Mouse (Mus musculus): ENCODE measurements at regions not wholly inside any gene's neighbourhood (a gene's known extent, or its start where the extent isn't known, plus 50 kb on each side); places are given as distances from the start of the nearest gene placed in this dataset.
A peak's percentile ranks its signal among the peaks of the same experiment; 100 is the strongest.

- Histone ChIP-seq H3K27ac (peak overlapping the region; percentile 82), H3K4me3 (no peak overlapping the region), H3K4me1 (peaks cover 22% of the 10 kb centered on the region), H3K9ac (no peak overlapping the region), H3K27me3 (replicated peaks) (no peaks in the 10 kb centered on the region), H3K9me3 (no peaks in the 10 kb centered on the region), H3K4me2 (peak overlapping the region; percentile 25), H3K36me3 (replicated peaks) (no peaks in the 10 kb centered on the region)
- WGBS = 20% methylated on average over 11 of the region's 11 CpGs
- peak; percentile 84 for ATAC-seq (replicated peaks)
Observed at GRCm38 (mm10) chr16:42745943-42746675, 129.6 kb upstream of the Zbtb20 start.

DNA sequence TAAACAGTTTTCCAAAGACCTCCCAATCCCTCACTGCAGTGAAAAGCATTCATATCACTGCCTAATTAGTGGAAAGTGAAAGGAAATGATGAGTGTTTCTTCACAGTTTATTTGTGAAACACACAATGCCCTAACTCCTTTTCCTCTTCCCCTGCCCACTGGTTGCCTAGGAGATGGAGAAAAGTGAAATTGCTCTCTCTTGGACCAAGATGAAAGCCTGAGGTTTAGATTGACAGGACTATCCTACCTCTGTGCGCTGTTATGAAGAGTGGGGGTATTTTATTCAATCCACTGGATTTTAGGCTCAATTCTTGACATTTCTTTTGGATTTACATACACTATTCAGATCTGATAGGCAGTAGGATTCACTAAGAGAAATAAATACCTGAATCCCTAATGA is 132.1 kb upstream of the Zbtb20 start:
- 0 out of 2 replicates have a peak overlapping the region, but pooled peaks have one; percentile 38 for H3K27ac ChIP-seq

DNA sequence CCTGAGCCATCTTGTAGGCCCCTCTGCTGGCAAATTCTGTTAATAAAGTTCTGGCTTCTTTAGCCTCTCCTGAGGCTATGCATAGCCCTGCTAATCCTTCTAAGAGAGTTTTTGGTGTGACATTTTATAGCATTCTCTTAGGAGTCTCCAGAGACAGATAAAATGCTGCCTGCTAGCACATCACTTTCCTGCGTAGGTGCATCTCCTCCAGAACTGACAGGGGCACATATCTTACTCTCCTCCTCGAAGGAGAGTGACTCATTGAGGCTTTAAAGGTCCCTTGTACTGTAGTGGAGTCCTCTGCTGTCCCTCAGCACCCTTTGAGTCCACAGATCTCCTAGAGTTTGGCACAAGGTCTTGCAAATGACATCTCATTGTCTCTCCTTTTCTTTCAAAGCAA is 132.6 kb upstream of the Zbtb20 start:
- WGBS = 54% methylated on average over 2 of the region's 2 CpGs
- H3K9me3 ChIP-seq = no peaks in the 10 kb centered on the region
- no peak overlapping the region for H3K4me3 ChIP-seq
- peaks cover 22% of the 10 kb centered on the region for H3K4me1 ChIP-seq
- H3K27me3 ChIP-seq (replicated peaks) = no peaks in the 10 kb centered on the region
- no peak for ATAC-seq (replicated peaks)
- H3K9ac ChIP-seq = no peak overlapping the region
- H3K36me3 ChIP-seq (replicated peaks) = no peaks in the 10 kb centered on the region
- 0 out of 2 replicates have a peak overlapping the region, but pooled peaks have one; percentile 38 for H3K27ac ChIP-seq
- no peak overlapping the region for H3K4me2 ChIP-seq

More for the DNA sequence above, 132.1 kb upstream of the Zbtb20 start:
- Histone ChIP-seq H3K36me3 (replicated peaks) (no peaks in the 10 kb centered on the region), H3K27me3 (replicated peaks) (no peaks in the 10 kb centered on the region), H3K4me3 (no peak overlapping the region), H3K4me2 (no peak overlapping the region), H3K9me3 (no peaks in the 10 kb centered on the region), H3K9ac (no peak overlapping the region), H3K4me1 (peaks cover 22% of the 10 kb centered on the region)
- 35% methylated on average over 1 of the region's 1 CpGs for WGBS
- ATAC-seq (replicated peaks) = no peak

- H3K4me2 ChIP-seq = no peak overlapping the region
- H3K27me3 ChIP-seq (replicated peaks) = no peaks in the 10 kb centered on the region
- no peaks in the 10 kb centered on the region for H3K36me3 ChIP-seq (replicated peaks)
- no peak overlapping the region for H3K4me3 ChIP-seq
- 69% methylated on average over 7 of the region's 7 CpGs for WGBS
- H3K9me3 ChIP-seq = no peaks in the 10 kb centered on the region
- no peak overlapping the region for H3K9ac ChIP-seq
- ATAC-seq (replicated peaks) = no peak
- H3K4me1 ChIP-seq = 0 out of 2 replicates have a peak, but pooled peaks cover 3% of the 10 kb centered on the region
- H3K27ac ChIP-seq = no peak overlapping the region
Observed at GRCm38 (mm10) chr16:42727826-42728225, 147.9 kb upstream of the Zbtb20 start.

- Histone ChIP-seq H3K4me2 (no peak overlapping the region), H3K27ac (no peak overlapping the region), H3K9me3 (no peaks in the 10 kb centered on the region), H3K4me1 (peaks cover 31% of the 10 kb centered on the region), H3K4me3 (no peak overlapping the region), H3K36me3 (replicated peaks) (no peaks in the 10 kb centered on the region), H3K27me3 (replicated peaks) (no peaks in the 10 kb centered on the region), H3K9ac (no peak overlapping the region)
- ATAC-seq (replicated peaks) = no peak
- 68% methylated on average over 3 of the region's 3 CpGs for WGBS
Observed at GRCm38 (mm10) chr16:42719915-42720314, 155.8 kb upstream of the Zbtb20 start.

GRCm38 (mm10) chr16:42718452-42718851 is 157.2 kb upstream of the Zbtb20 start:
- WGBS = 29% methylated on average over 7 of the region's 7 CpGs
- no peaks in the 10 kb centered on the region for H3K9me3 ChIP-seq
- H3K4me2 ChIP-seq = no peak overlapping the region
- H3K4me3 ChIP-seq = no peak overlapping the region
- H3K4me1 ChIP-seq = peaks cover 31% of the 10 kb centered on the region
- peak; percentile 30; the same call in 1 of the 2 replicates for ATAC-seq (replicated peaks)
- H3K36me3 ChIP-seq (replicated peaks) = no peaks in the 10 kb centered on the region
- H3K9ac ChIP-seq = no peak overlapping the region
- H3K27ac ChIP-seq = peak overlapping the region; percentile 90
- H3K27me3 ChIP-seq (replicated peaks) = no peaks in the 10 kb centered on the region

GRCm38 (mm10) chr16:42717828-42718412 is 157.8 kb upstream of the Zbtb20 start:
- peak overlapping the region; percentile 90 for H3K27ac ChIP-seq
- H3K9me3 ChIP-seq = no peaks in the 10 kb centered on the region
- peak; percentile 89 for ATAC-seq (replicated peaks)
- no peaks in the 10 kb centered on the region for H3K36me3 ChIP-seq (replicated peaks)
- H3K4me1 ChIP-seq = peaks cover 30% of the 10 kb centered on the region
- peak overlapping the region; percentile 30 for H3K4me2 ChIP-seq
- H3K9ac ChIP-seq = no peak overlapping the region
- no peaks in the 10 kb centered on the region for H3K27me3 ChIP-seq (replicated peaks)
- whole genome bisulfite sequencing = 15% methylated on average over 7 of the region's 7 CpGs
- no peak overlapping the region for H3K4me3 ChIP-seq

GRCm38 (mm10) chr16:42717075-42717827 is 158.4 kb upstream of the Zbtb20 start:
- Histone ChIP-seq H3K4me1 (peaks cover 28% of the 10 kb centered on the region), H3K36me3 (replicated peaks) (no peaks in the 10 kb centered on the region), H3K4me3 (no peak overlapping the region), H3K9me3 (no peaks in the 10 kb centered on the region), H3K27me3 (replicated peaks) (no peaks in the 10 kb centered on the region), H3K4me2 (peak overlapping the region; percentile 30), H3K27ac (peak overlapping the region; percentile 90), H3K9ac (no peak overlapping the region)
- ATAC-seq (replicated peaks) = peak; percentile 69
- WGBS = 44% methylated on average over 9 of the region's 9 CpGs

DNA sequence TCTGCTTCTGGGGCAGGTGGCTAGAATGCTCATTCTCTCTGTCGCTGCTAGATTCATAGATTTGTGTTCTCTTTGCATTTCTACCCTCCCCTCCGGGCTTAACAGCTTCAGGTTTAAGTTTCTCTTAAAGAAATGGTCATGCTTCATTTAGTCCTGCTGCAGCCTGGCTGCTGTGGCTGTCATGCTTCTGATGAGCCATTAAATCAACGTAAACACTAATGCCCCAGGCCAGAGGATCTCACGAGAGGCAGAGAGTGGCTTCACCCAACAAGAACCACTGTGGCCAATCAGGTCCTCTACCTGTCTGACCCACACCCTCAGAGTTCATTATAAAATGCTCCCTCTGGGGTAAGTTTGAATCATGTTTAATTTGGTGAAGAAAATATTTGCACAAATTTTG is 173.0 kb upstream of the Zbtb20 start:
- no peaks in the 10 kb centered on the region for H3K36me3 ChIP-seq (replicated peaks)
- no peak for ATAC-seq (replicated peaks)
- H3K4me3 ChIP-seq = no peak overlapping the region
- no peak overlapping the region for H3K27ac ChIP-seq
- no peaks in the 10 kb centered on the region for H3K27me3 ChIP-seq (replicated peaks)
- H3K4me2 ChIP-seq = no peak overlapping the region
- WGBS = 14% methylated on average over 4 of the region's 4 CpGs
- H3K9me3 ChIP-seq = no peaks in the 10 kb centered on the region
- no peak overlapping the region for H3K9ac ChIP-seq
- H3K4me1 ChIP-seq = peaks cover 7% of the 10 kb centered on the region; the same call in 1 of the 2 replicates

GRCm38 (mm10) chr16:42681196-42681595 is 194.5 kb upstream of the Zbtb20 start:
- Histone ChIP-seq H3K36me3 (replicated peaks) (no peaks in the 10 kb centered on the region), H3K9me3 (no peaks in the 10 kb centered on the region), H3K9ac (no peak overlapping the region), H3K4me2 (no peak overlapping the region), H3K27me3 (replicated peaks) (no peaks in the 10 kb centered on the region), H3K4me1 (no peaks in the 10 kb centered on the region), H3K27ac (no peak overlapping the region), H3K4me3 (no peak overlapping the region)
- 88% methylated on average over 3 of the region's 3 CpGs for WGBS
- no peak for ATAC-seq (replicated peaks)

- ATAC-seq (replicated peaks) = no peak
- H3K9me3 ChIP-seq = no peaks in the 10 kb centered on the region
- no peak overlapping the region for H3K4me3 ChIP-seq
- WGBS = 89% methylated on average over 5 of the region's 5 CpGs
- no peaks in the 10 kb centered on the region for H3K36me3 ChIP-seq (replicated peaks)
- no peaks in the 10 kb centered on the region for H3K27me3 ChIP-seq (replicated peaks)
- H3K9ac ChIP-seq = no peak overlapping the region
- no peak overlapping the region for H3K4me2 ChIP-seq
- no peaks in the 10 kb centered on the region for H3K4me1 ChIP-seq
- H3K27ac ChIP-seq = no peak overlapping the region
Observed at GRCm38 (mm10) chr16:42677211-42677610, 198.5 kb upstream of the Zbtb20 start.

DNA sequence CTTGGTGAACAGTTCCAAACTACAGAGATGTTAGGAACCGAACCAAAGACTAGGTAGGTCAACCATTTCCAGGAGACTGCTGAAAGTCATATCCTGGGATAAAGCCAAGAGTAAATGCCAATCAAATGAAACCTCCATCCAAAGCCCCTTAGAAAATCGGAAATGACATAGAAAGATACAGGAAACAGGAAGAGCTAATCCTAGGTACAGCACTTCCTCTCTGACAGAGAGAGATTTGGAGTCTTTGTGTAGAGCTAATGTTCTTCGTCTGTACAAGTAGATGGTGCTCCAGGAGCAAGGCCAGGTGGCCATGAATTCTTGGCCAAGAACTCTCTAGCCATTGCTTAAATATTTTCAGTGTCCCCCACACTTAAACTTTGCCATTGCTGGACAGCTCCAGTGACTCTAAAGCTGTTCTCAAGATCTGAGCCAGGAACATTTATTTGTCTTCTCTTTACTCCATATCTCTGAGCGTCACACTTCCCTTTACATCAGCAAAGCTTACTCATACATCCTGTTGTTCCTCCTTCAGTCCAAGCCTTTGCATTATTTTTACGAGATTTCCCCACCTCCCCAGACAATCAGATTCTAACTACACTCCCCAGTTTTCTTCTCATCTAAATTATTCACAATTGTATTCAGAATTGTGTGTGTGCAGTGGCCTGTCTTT is 199.1 kb upstream of the Zbtb20 start:
- no peaks in the 10 kb centered on the region for H3K27me3 ChIP-seq (replicated peaks)
- ATAC-seq (replicated peaks) = no peak
- WGBS = 87% methylated on average over 5 of the region's 5 CpGs
- no peaks in the 10 kb centered on the region for H3K4me1 ChIP-seq
- H3K9me3 ChIP-seq = no peaks in the 10 kb centered on the region
- no peak overlapping the region for H3K4me3 ChIP-seq
- no peak overlapping the region for H3K27ac ChIP-seq
- H3K4me2 ChIP-seq = no peak overlapping the region
- H3K36me3 ChIP-seq (replicated peaks) = no peaks in the 10 kb centered on the region
- H3K9ac ChIP-seq = no peak overlapping the region

Data from midbrain, embryonic 15.5 days (tissue).